21 mouse cellular contexts compared by ENCODE assay signal in genomic region chr15:26040567-26040966, GRCm38 (mm10). TPM values are rescaled to one million over a fixed set of nuclear protein-coding genes. Genes with fewer than 3 reads are reported as not detected.
DNase-seq lines count a peak whose midpoint lies in the region; ATAC-seq and TF ChIP-seq lines count a peak whose summit lies in the region.
"Had no signal": no experiment of that assay in that cellular context is flagged by ENCODE, and none has a peak within 500 bp of the region (broad histone marks: within the 10 kb centered on the region; RNA-seq: fewer than 3 reads in every experiment).

No protein-coding gene starts in this region.

- peaks cover 4% of the 10 kb centered on the region; the same call in 1 of the 2 replicates for H3K9me3 ChIP-seq in intestine, embryonic 14.5 days (ENCODE audit: control insufficient read depth, low read length)
- H3K9me3 ChIP-seq in intestine, postnatal 0 days (ENCODE audit: control insufficient read depth): no peaks in the 10 kb centered on the region
- H3K9me3 ChIP-seq: G1E had no signal

- H3K4me3 ChIP-seq in intestine, embryonic 14.5 days (ENCODE audit: low read depth, low read length): no peak overlapping the region
- H3K4me3 ChIP-seq in intestine, postnatal 0 days (ENCODE audit: low read depth, low read length): no peak overlapping the region
- H3K4me3 ChIP-seq in C2C12 (ENCODE audit: insufficient read depth, poor library complexity, severe bottlenecking): no peak overlapping the region
- H3K4me3 ChIP-seq in myocyte: no peak overlapping the region

- no peak overlapping the region for H3K27ac ChIP-seq in intestine, embryonic 14.5 days (ENCODE audit: low read depth)
- no peak overlapping the region for H3K27ac ChIP-seq in intestine, postnatal 0 days (ENCODE audit: low read depth, low read length)

- no peaks in the 10 kb centered on the region for H3K36me3 ChIP-seq in intestine, embryonic 14.5 days (ENCODE audit: control insufficient read depth, insufficient read depth, low read length)
- H3K36me3 ChIP-seq in intestine, postnatal 0 days (ENCODE audit: control insufficient read depth, insufficient read depth): no peaks in the 10 kb centered on the region
- H3K36me3 ChIP-seq in C2C12 (ENCODE audit: control insufficient read depth, insufficient read depth) (no peaks in the 10 kb centered on the region), myocyte (ENCODE audit: control insufficient read depth, insufficient read depth) (no peaks in the 10 kb centered on the region)
- H3K36me3 ChIP-seq: G1E had no signal

- no peaks in the 10 kb centered on the region for H3K79me3 ChIP-seq in C2C12 (ENCODE audit: low read depth)

- H3K79me2 ChIP-seq in C2C12 (ENCODE audit: control insufficient read depth, insufficient read depth) (no peaks in the 10 kb centered on the region), myocyte (ENCODE audit: control insufficient read depth, insufficient read depth) (no peaks in the 10 kb centered on the region)

- no peaks in the 10 kb centered on the region for H3K4me1 ChIP-seq in intestine, embryonic 14.5 days (replicated peaks; ENCODE audit: control insufficient read depth, insufficient read depth, low read length)
- no peaks in the 10 kb centered on the region for H3K4me1 ChIP-seq in intestine, postnatal 0 days (replicated peaks; ENCODE audit: control insufficient read depth, insufficient read depth, low read length)

- TF ChIP-seq CTCF in intestine, postnatal 0 days (IDR thresholded peaks at IDR 0.05; ENCODE audit: low read depth): no peak
- no peak for TF ChIP-seq CTCF in C2C12 (IDR thresholded peaks at IDR 0.05; ENCODE audit: control insufficient read depth, insufficient read depth, insufficient read length)

- no peak for TF ChIP-seq POLR2A in myocyte (IDR thresholded peaks at IDR 0.05; ENCODE audit: insufficient read length, low read depth)

- no peak for ATAC-seq in intestine, embryonic 14.5 days (replicated peaks; ENCODE audit: low FRiP score, low TSS enrichment, low read depth)
- no peak for ATAC-seq in intestine, postnatal 0 days
- ATAC-seq: activated CD4-positive, CD25-positive, alpha-beta regulatory T cell, adult 4 months; CD4-positive, CD25-positive, alpha-beta regulatory T cell, adult 4 months had no signal

- H3ac ChIP-seq in C2C12 (ENCODE audit: control insufficient read depth, insufficient read length, low read depth) (no peak overlapping the region), myocyte (ENCODE audit: control insufficient read depth, insufficient read length) (no peak overlapping the region)

- no peak overlapping the region for H3K9ac ChIP-seq in intestine, embryonic 14.5 days (ENCODE audit: low read length)
- no peak overlapping the region for H3K9ac ChIP-seq in intestine, postnatal 0 days (ENCODE audit: low read depth, low read length)

- H3K27me3 ChIP-seq in intestine, embryonic 14.5 days (replicated peaks; ENCODE audit: control insufficient read depth, insufficient read depth, low read length): no peaks in the 10 kb centered on the region
- H3K27me3 ChIP-seq in intestine, postnatal 0 days (replicated peaks; ENCODE audit: control insufficient read depth, insufficient read depth, low read length): no peaks in the 10 kb centered on the region
- H3K27me3 ChIP-seq in C2C12 (ENCODE audit: control insufficient read depth, insufficient read depth, insufficient read length) (no peaks in the 10 kb centered on the region), myocyte (ENCODE audit: control insufficient read depth, insufficient read depth, insufficient read length) (no peaks in the 10 kb centered on the region)
- H3K27me3 ChIP-seq: CH12.LX had no signal

- peak; percentile 21 for DNase-seq in intestine, embryonic 14.5 days (ENCODE audit: low spot score)
- DNase-seq in yolk sac, embryonic 10.5 days (ENCODE audit: low spot score): no peak
- no peak for DNase-seq in cerebellum, adult 11-12 months
- DNase-seq: adrenal gland, adult 2 months; adrenal gland, adult 8-10 months; adrenal gland, postnatal 10 days; adrenal gland, postnatal 14 days; adrenal gland, postnatal 25 days; adrenal gland, postnatal 36 days; B cell, adult 2 months; cerebellum, adult 11 months; cerebellum, adult 18-20 months; cerebellum, adult 2 months; cerebellum, adult 8-10 months had no signal

- H3K4me2 ChIP-seq in intestine, embryonic 14.5 days (ENCODE audit: low read length): no peak overlapping the region
- no peak overlapping the region for H3K4me2 ChIP-seq in intestine, postnatal 0 days (replicated peaks; ENCODE audit: low read depth)
- H3K4me2 ChIP-seq in myocyte (ENCODE audit: low read depth): peak overlapping the region; percentile 52

- 21% methylated on average over 1 of the region's 1 CpGs for WGBS in intestine, embryonic 14.5 days
- WGBS in intestine, postnatal 0 days: 38% methylated on average over 1 of the region's 1 CpGs

TF ChIP-seq in C2C12, 6 proteins besides CTCF, POLR2A, EP300 and RAD21:
- TF ChIP-seq MYOD1 (IDR thresholded peaks at IDR 0.05; ENCODE audit: control insufficient read depth, insufficient read length, low read depth) (peak; percentile 43), USF1 (IDR thresholded peaks at IDR 0.05; ENCODE audit: low read depth) (no peak)

TF ChIP-seq in myocyte, 11 proteins besides CTCF, POLR2A, EP300 and RAD21:
- TF ChIP-seq REST (IDR thresholded peaks at IDR 0.05; ENCODE audit: insufficient read depth, insufficient read length) (no peak), MYOD1 (IDR thresholded peaks at IDR 0.05; ENCODE audit: control insufficient read depth in 1 of 3, insufficient read length in 2 of 3, low read depth in 2 of 3) (peak; percentile 3 to 79 (median 63)), USF1 (IDR thresholded peaks at IDR 0.05; ENCODE audit: low read depth) (no peak), MYOG (IDR thresholded peaks at IDR 0.05; ENCODE audit: control insufficient read depth in 1 of 3, insufficient read depth in 1 of 3, insufficient read length in 2 of 3, low read depth in 2 of 3) (peak in 1 of 3 experiments; percentile 58), TCF12 (IDR thresholded peaks at IDR 0.05; ENCODE audit: insufficient read depth, poor library complexity, severe bottlenecking) (peak; percentile 43)

RNA-seq across cellular contexts. Expression of gene Zfp622, which starts 56.4 kb away (rescaled TPM):
- polyA plus RNA-seq in intestine, embryonic 14.5 days (2014; fragmentation: Nextera tagmentation; extraction: Ambion mirVana): 30.4 and 31.5 TPM in 2 replicates
- polyA plus RNA-seq in intestine, postnatal 0 days (2015; fragmentation: Nextera tagmentation; extraction: Ambion mirVana): 23.3 and 24.4 TPM in 2 replicates
- polyA plus RNA-seq in C2C12 (2012; fragmentation: generic; extraction: Trizol) (89.1 TPM), myocyte (2012; fragmentation: generic; extraction: Trizol) (102 TPM)
